Mouse (Mus musculus) olfactory bulb, adult 2 months (tissue): Measurements from ENCODE around the gene Pgghg. TPM values are rescaled to one million over a fixed set of nuclear protein-coding genes. Genes with fewer than 3 reads are reported as not detected.

Source experiments
- H3K27ac ChIP-seq: fragments of 200-500 bp; 2 replicates; pipeline ENCODE4 v1.5.1; 2012; ENCODE audit warnings: low read depth, low read length; ENCODE audit not compliant: insufficient read depth
- H3K4me1 ChIP-seq: fragments of 200-500 bp; 2 replicates; pipeline ENCODE4 v1.6.1; 2012; ENCODE audit warnings: low read length; ENCODE audit not compliant: control insufficient read depth, insufficient read depth
- H3K4me3 ChIP-seq: fragments of 200-500 bp; 2 replicates; pipeline ENCODE4 v1.5.1; 2012; ENCODE audit warnings: mild to moderate bottlenecking, low read depth, low read length, moderate library complexity; ENCODE audit not compliant: insufficient read depth
- CTCF ChIP-seq: fragments of 200-500 bp; IDR thresholded peaks from 2 replicates; pipeline ENCODE4 v1.5.1; 2012; ENCODE audit warnings: low read depth, mild to moderate bottlenecking, low read length, moderate library complexity; ENCODE audit not compliant: insufficient read depth
- POLR2A ChIP-seq: fragments of 200-500 bp; IDR thresholded peaks from 2 replicates; pipeline ENCODE4 v1.6.1; 2012; ENCODE audit warnings: mild to moderate bottlenecking, low read depth, low read length, moderate library complexity; ENCODE audit not compliant: insufficient read depth
- WGBS: fragments of 180-500 bp; shearing (Covaris S2); methylation state at CpG from one replicate; pipeline ENCODE4 v1.1.7; 2018; 5-methylcytosine and 5-hydroxymethylcytosine counted together
- polyA plus RNA-seq: library from polyadenylated mRNA; stranded (reverse); fragments of >200 nt; gene quantifications from 2 replicates; pipeline ENCODE4 v1.2.4, GENCODE M21; 2012; ENCODE audit warnings: low replicate concordance; ENCODE audit not compliant: missing spikeins, insufficient read depth, insufficient read length

Gene Pgghg
- polyA plus RNA-seq, 1 experiment = not detected

DNA sequence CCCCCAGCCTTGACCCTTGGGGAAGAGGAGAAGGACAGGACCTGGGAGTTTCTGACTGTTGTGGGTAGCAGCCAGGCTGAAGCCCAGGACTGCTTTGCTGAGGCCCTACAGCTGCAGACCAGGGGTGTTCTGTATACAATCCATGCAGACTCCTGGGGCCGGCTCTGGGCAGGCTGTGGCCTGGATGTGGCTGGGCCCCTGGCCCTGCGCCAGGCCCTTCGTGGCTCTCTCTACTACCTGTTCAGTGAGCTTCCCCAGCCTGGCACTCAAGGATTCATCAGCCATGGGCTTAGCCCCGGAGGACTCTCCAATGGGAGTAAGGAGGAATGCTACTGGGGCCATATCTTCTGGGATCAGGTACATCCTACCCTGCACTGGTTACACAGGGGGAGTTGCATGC, 2.2 kb downstream of the Pgghg start:
- no peak for TF ChIP-seq POLR2A
- no peak for TF ChIP-seq CTCF
- no peak overlapping the region for H3K4me3 ChIP-seq

DNA sequence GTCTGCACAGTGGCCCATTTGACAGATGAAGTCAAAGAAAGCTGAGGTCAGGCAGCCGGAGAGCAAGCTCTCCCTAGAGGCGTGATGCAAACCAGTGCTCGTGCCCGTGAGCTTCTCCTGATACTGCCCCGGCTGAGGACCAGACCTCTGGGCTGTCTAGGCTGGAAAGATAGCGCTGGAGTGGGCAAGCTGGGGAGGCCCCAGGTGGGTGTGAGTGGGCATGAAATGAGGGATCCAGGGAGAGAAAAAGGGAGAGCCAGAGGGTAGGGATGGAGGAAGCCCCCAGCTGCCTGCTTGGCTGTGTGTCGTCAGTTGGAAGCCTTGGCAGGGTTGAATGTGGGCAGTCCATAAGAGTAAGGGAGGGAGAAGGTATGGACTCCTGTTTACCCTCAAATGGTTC, 3.0 kb downstream of the Pgghg start:
- TF ChIP-seq CTCF (no peak), POLR2A (no peak)
- 88% methylated on average over 7 of the region's 7 CpGs for WGBS
- Histone ChIP-seq H3K4me1 (peaks cover 6% of the 10 kb centered on the region; the same call in 1 of the 2 replicates), H3K27ac (no peak overlapping the region), H3K4me3 (no peak overlapping the region)

More for the DNA sequence above, 2.2 kb downstream of the Pgghg start:
- Histone ChIP-seq H3K27ac (no peak overlapping the region), H3K4me1 (peaks cover 6% of the 10 kb centered on the region; the same call in 1 of the 2 replicates)
- 85% methylated on average over 4 of the region's 4 CpGs for WGBS

DNA sequence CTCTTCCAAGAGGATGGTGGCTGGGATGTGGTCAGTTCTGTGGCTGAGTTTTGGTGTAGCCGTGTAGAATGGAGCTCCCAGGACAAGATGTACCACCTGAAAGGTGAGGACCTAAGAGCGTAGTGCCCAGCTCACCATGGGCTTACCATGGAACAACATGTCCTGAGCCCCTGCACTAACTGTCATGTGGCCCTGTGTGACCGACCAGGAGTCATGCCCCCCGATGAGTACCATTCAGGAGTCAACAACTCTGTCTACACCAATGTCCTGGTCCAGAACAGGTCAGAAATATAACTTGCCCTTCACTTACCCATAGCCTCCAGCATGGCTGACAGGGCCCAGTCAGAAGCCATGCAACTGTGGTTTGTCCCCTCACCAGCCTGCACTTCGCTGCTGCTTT, 4.1 kb downstream of the Pgghg start:
- H3K4me1 ChIP-seq = peaks cover 6% of the 10 kb centered on the region; the same call in 1 of the 2 replicates
- no peak overlapping the region for H3K4me3 ChIP-seq
- TF ChIP-seq CTCF (no peak), POLR2A (no peak)
- WGBS = 97% methylated on average over 5 of the region's 5 CpGs
- H3K27ac ChIP-seq = no peak overlapping the region

DNA sequence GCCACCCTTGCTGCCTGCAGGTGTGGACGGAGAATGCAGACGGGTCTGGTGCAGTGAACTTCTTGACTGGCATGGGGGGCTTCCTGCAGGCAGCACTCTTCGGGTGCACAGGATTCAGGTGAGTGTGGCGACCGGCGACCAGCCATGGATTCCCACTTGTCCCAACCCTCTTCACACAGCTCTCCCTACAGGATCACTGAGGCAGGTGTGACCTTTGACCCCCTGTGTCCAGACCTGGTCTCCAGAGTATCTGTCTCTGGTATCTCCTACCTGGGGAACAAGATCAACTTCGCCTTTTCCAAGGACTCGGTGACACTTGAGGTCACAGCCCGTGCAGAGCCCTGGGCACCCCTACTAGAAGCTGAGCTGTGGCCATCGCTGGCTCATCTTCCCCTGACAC, 5.1 kb downstream of the Pgghg start:
- WGBS = 96% methylated on average over 10 of the region's 10 CpGs
- H3K4me3 ChIP-seq = no peak overlapping the region
- H3K4me1 ChIP-seq = peaks cover 6% of the 10 kb centered on the region; the same call in 1 of the 2 replicates
- TF ChIP-seq POLR2A = no peak
- TF ChIP-seq CTCF = no peak
- no peak overlapping the region for H3K27ac ChIP-seq

DNA sequence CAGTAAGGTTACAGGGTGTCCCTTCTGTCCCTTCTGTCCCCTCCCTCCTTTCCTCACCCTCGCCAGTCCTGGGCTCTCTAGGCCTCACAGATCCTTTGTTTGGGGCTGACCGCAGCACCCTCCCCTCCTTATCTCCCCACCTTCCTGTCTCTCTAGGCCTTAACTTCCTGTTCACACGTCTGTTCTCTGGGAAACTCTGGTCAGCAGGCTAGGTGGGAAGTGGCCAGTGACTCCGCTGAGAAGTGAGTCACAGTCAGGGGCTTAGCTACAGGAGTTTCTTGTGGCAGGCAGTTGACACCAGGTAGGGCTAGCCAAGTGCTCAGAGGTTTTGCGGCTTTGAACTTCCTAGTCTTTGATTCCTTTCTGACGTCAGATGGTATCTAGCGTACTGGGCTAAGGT, 5.8 kb downstream of the Pgghg start:
- WGBS = 87% methylated on average over 7 of the region's 7 CpGs
- H3K4me3 ChIP-seq = no peak overlapping the region
- peaks cover under 1% of the 10 kb centered on the region; the same call in 1 of the 2 replicates for H3K4me1 ChIP-seq
- no peak for TF ChIP-seq CTCF
- no peak for TF ChIP-seq POLR2A
- H3K27ac ChIP-seq = no peak overlapping the region

GRCm38 (mm10) chr7:140948161-140948560, 7.0 kb downstream of the Pgghg start:
- Histone ChIP-seq H3K4me1 (no peaks in the 10 kb centered on the region), H3K27ac (no peak overlapping the region), H3K4me3 (no peak overlapping the region)
- 92% methylated on average over 8 of the region's 8 CpGs for WGBS
- TF ChIP-seq CTCF (no peak), POLR2A (no peak)

- Histone ChIP-seq H3K27ac (no peak overlapping the region), H3K4me3 (no peak overlapping the region), H3K4me1 (no peaks in the 10 kb centered on the region)
- 93% methylated on average over 6 of the region's 6 CpGs for WGBS
- TF ChIP-seq CTCF (no peak), POLR2A (no peak)
These were observed 8.1 kb downstream of the Pgghg start for GRCm38 (mm10) chr7:140949255-140949654.

DNA sequence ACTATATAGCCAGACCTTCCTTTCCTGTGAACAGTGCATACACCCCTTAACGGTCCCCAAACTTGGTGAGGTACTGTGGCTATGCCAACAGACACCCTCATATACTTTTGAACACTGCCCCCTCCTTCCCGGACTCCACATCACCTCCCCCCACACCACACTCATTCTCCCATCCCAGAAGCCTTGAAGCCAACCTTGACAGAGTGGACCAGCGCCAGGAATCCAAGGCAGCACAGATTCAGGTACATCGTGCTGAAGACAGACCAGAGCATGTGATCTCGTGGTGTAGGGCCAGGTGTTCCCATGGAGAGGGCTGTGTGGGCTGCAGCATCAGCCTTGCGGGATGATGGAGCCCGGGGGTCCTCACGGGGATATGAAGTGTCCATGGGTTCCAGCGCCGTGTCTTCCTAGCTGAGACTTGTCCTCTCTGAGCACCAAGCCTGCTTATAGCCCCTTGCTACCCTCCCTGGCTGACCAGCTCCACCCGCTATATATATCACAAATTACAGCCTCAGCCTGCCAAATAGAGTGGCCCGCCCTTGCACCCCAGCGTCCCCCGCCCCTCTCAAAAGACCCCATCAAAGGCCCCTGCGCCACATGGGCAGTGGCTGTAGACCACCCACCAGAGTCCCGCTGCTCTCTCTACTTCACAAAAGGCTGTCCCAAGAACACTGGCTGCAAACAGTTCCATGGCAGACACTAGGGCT, 8.8 kb downstream of the Pgghg start, which contains the start of gene Ifitm5:
Gene Ifitm5, minus strand, starts transcription at position 468 of the 707 bp plus-strand sequence.
- no peak for TF ChIP-seq CTCF

GRCm38 (mm10) chr7:140951051-140951450, 9.9 kb downstream of the Pgghg start:
- TF ChIP-seq POLR2A = no peak
- no peak for TF ChIP-seq CTCF
- H3K4me3 ChIP-seq = no peak overlapping the region
- WGBS = 80% methylated on average over 8 of the region's 8 CpGs
- H3K4me1 ChIP-seq = no peaks in the 10 kb centered on the region
- no peak overlapping the region for H3K27ac ChIP-seq

More for the DNA sequence above, 8.8 kb downstream of the Pgghg start, which contains the start of gene Ifitm5:
- Histone ChIP-seq H3K4me1 (no peaks in the 10 kb centered on the region), H3K27ac (no peak within 1 kb of the TSS), H3K4me3 (no peak within 1 kb of the TSS)
- 68% methylated on average over 16 of the region's 16 CpGs for WGBS
